Mouse (Mus musculus) intestine, postnatal 0 days (tissue): Measurements from ENCODE around the gene Fjx1. TPM values are rescaled to one million over a fixed set of nuclear protein-coding genes. Genes with fewer than 3 reads are reported as not detected.

Experiments
- ATAC-seq: fragments of 200-750 bp; cut with Nextera tagmentation; 2 replicates; pipeline ENCODE4 v1.8.0; 2017; ENCODE audit warnings: mild to moderate bottlenecking, moderate TSS enrichment, moderate library complexity
- H3K27ac ChIP-seq: fragments of 300-500 bp; sonication (generic); 2 replicates; pipeline ENCODE4 v1.5.1; 2014; ENCODE audit warnings: mild to moderate bottlenecking, low read depth, low read length, moderate library complexity
- H3K27me3 ChIP-seq: fragments of 300-500 bp; sonication (generic); replicated peaks from 2 replicates; pipeline ENCODE4 v1.6.1; 2014; ENCODE audit warnings: low read length, mixed read lengths; ENCODE audit not compliant: control insufficient read depth, insufficient read depth
- H3K36me3 ChIP-seq: fragments of 300-500 bp; sonication (generic); 2 replicates; pipeline ENCODE4 v1.6.1; 2014; ENCODE audit warnings: mild to moderate bottlenecking, moderate library complexity; ENCODE audit not compliant: control insufficient read depth, insufficient read depth
- H3K4me1 ChIP-seq: fragments of 300-500 bp; sonication (generic); replicated peaks from 2 replicates; pipeline ENCODE4 v1.6.1; 2014; ENCODE audit warnings: antibody characterized with exemption, low read length, mixed read lengths; ENCODE audit not compliant: control insufficient read depth, insufficient read depth
- H3K4me2 ChIP-seq: fragments of 300-500 bp; sonication (generic); replicated peaks from 2 replicates; pipeline ENCODE4 v1.6.1; 2014; ENCODE audit warnings: low read depth, mild to moderate bottlenecking, moderate library complexity
- H3K4me3 ChIP-seq: fragments of 300-500 bp; sonication (generic); 2 replicates; pipeline ENCODE4 v1.5.1; 2014; ENCODE audit warnings: low read depth, low read length
- H3K9ac ChIP-seq: fragments of 300-500 bp; sonication (generic); 2 replicates; pipeline ENCODE4 v1.6.1; 2014; ENCODE audit warnings: mild to moderate bottlenecking, low read depth, low read length
- H3K9me3 ChIP-seq: fragments of 300-500 bp; sonication (generic); 2 replicates; pipeline ENCODE4 v1.6.1; 2016; ENCODE audit warnings: mixed run types; ENCODE audit not compliant: control insufficient read depth
- CTCF ChIP-seq: sonication (generic); IDR thresholded peaks from 2 replicates; pipeline ENCODE4 v1.5.1; 2016; ENCODE audit warnings: low read depth, mild to moderate bottlenecking, control low read depth, antibody characterized with exemption, moderate library complexity
- WGBS: fragments of 180-500 bp; shearing (Covaris S2); extraction: QIAGEN DNeasy Blood & Tissue Kit; methylation state at CpG from one replicate; pipeline ENCODE4 v1.1.7; 2014; 5-methylcytosine and 5-hydroxymethylcytosine counted together
- polyA plus RNA-seq: library from polyadenylated mRNA; unstranded; fragments of >200 nt; fragmentation: Nextera tagmentation; extraction: Ambion mirVana; gene quantifications from 2 replicates; pipeline ENCODE4 v1.2.1, GENCODE M21; 2015

Fjx1 gene
- polyA plus RNA-seq, 1 experiment from 2014 or later = 3.8 TPM

GRCm38 (mm10) chr2:102400605-102401351, 51.5 kb downstream of the Fjx1 start:
- H3K9ac ChIP-seq = peak overlapping the region; percentile 85
- H3K9me3 ChIP-seq = no peaks in the 10 kb centered on the region
- peak; percentile 86 for ATAC-seq
- H3K27me3 ChIP-seq = no peaks in the 10 kb centered on the region
- peak overlapping the region; percentile 84 for H3K4me2 ChIP-seq
- H3K4me1 ChIP-seq = peaks cover 8% of the 10 kb centered on the region; the same call in 1 of the 2 replicates
- peak overlapping the region; percentile 91 for H3K27ac ChIP-seq
- no peaks in the 10 kb centered on the region for H3K36me3 ChIP-seq
- peak overlapping the region; percentile 58 for H3K4me3 ChIP-seq
- no peak; the same call in 1 of the 2 replicates for TF ChIP-seq CTCF
- under 1% methylated on average over 89 of the region's 94 CpGs for WGBS

- no peaks in the 10 kb centered on the region for H3K9me3 ChIP-seq
- peak overlapping the region; percentile 84 for H3K4me2 ChIP-seq
- peak overlapping the region; percentile 58 for H3K4me3 ChIP-seq
- no peaks in the 10 kb centered on the region for H3K27me3 ChIP-seq
- H3K36me3 ChIP-seq = no peaks in the 10 kb centered on the region
- peaks cover 8% of the 10 kb centered on the region; the same call in 1 of the 2 replicates for H3K4me1 ChIP-seq
- 0 out of 2 replicates have a peak, but pooled peaks have one; percentile 14 for TF ChIP-seq CTCF
- H3K27ac ChIP-seq = peak overlapping the region; percentile 91
- ATAC-seq = no peak
- 39% methylated on average over 46 of the region's 48 CpGs for WGBS
- peak overlapping the region; percentile 85 for H3K9ac ChIP-seq
These were observed 52.3 kb downstream of the Fjx1 start for GRCm38 (mm10) chr2:102399864-102400604.

Other genes starting within 250 kb of the Fjx1 start
- 10.7 and 12.3 TPM in 2 replicates for gene Trim44, start 44.7 kb downstream of the Fjx1 start, polyA plus RNA-seq
- gene Pamr1, start 97.5 kb upstream of the Fjx1 start, polyA plus RNA-seq = 19.0 and 21.5 TPM in 2 replicates
- gene Slc1a2, start 206.2 kb upstream of the Fjx1 start, polyA plus RNA-seq = 0.09 and 0.27 TPM in 2 replicates